Mouse (Mus musculus): ENCODE measurements around the gene Lpcat1.

The Lpcat1 gene

DNA sequence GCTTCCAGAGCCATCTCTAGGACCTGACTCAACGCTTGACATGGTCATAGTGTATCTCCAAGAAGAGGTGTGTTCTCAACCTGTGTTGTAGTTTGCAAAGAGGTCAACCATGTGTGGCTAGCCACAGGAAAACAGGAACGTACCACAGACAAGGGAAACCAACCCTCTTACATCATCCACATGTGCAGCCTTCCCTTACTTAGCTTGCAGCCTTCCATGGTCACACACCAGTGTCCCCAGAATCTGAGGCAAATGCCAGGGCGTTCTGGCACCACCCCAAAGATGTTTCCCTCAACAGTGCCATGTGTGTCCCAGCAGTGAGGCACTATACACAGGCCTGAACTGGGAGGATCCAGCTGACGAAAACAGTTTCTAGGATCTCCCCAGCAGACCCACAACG is 9.3 kb downstream of the Lpcat1 start:
- peak; percentile 32 for DNase-seq (ENCODE audit: low read depth, low spot score)

DNA sequence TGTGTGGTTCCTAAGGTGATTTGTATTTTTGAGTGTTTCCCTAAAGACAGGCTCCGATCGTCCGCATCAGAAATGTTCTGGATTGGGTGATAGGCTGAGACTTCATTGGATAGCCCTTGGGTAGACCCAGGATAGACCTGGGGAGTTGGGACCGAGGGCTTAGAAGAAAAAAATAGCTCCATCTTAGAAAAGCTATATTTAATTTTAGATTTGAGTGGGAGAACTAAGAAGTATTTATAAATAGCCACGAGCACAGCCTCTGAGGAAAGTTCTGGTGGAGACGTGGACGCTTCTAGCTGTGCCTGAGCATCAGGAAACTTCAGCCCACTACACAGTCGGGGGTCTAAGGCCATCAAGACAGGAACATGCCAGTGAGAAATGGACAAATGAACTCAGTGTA is 9.8 kb downstream of the Lpcat1 start:
- DNase-seq (ENCODE audit: low read depth, low spot score) = peak; percentile 62

DNA sequence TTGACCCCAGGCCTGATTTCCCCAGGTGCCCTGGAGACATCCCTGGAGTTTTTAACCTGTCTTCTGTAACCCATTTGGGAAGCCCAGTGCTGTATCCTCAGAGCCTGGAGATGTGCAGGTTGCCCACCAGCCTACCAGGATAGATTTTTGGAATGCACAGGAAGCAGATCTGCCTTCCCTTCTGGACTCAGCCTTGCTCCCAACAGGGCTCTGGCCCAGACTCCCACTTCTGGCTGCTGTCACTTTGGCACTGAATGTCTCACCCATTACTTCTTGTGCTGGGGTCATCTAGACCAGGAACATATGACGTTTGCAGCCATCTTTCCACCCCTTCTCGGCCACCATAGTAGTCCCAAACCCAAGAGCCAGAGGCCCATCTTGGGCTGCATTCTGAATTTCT is 10.8 kb downstream of the Lpcat1 start:
- peak; percentile 70 for DNase-seq (ENCODE audit: low read depth, low spot score)

DNA sequence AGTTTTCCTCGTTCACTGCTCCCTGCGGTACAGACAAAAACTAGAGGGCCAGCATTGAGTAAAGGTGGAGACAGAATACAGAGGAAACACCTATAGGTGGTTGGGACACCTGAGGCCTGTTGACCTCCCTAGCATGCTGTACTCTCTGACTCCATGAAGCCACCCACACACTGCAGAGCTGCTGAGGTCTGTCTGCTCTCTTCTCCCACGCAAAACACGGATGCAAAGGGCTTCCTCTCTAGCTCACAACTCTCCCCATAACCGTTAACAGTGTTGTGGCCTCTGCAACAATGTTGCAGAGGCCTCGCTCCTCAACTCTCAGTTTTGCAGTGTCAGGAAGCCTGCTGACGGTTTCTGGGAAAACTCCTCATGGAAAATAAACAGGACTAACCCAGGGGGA is 15.5 kb downstream of the Lpcat1 start:
- DNase-seq (ENCODE audit: low read depth, low spot score) = peak; percentile 56

DNA sequence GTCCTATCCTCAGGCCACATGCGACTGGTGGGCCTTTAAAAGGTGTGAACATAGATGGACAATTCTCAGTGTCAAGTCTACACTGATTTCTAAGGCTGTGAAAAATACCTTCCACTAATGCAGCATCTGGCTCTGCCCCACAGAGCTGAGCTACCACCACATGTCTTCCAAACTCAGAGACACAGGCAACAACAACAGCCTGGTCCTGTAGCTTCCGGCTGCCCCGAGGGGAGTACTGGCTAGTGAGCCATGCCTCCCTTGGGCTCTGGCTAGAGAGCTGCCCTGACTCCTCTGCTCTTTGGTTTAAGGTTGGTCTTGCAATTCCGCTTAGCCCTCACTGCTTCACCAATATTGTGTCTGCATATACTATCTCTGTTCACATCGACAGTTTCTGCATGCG is 16.3 kb downstream of the Lpcat1 start:
- DNase-seq (ENCODE audit: low read depth, low spot score) = no peak

DNA sequence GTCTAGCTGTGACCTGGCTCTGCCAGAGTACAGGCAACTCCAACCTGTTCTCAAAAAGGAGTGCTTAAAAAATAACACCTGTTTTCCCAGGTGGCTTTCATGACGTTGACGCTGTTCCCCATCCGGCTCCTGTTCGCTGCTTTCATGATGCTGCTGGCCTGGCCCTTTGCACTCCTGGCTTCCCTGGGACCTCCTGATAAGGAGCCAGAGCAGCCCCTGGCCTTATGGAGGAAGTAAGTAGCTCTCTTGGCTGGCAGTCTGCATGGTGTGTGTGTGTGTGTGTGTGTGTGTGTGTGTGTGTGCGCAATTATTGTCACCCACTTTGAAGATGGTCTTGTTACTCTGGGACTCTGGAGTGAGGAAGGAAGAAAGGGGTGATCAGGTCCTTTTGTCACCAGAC is 17.2 kb downstream of the Lpcat1 start:
- no peak for DNase-seq (ENCODE audit: low read depth, low spot score)

DNA sequence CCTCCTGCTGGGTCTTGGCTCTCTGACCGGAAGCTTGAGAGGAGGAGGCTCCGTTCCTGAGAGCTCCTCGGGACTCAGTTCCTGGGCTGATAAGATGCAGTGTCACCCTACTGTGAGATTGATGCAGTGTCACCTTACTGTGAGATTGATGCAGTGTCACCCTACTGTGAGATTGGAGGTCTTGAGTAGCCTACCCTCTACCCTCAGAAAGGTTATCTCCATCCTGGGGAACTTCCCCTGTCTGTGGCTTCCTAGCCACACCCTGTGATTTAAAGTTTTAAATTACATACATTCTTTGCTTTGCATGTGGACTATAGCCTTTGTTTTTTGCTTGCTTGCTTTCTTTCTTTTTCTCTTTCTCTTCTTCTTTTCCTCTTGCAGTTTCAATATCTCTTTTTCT is 21.1 kb downstream of the Lpcat1 start:
- no peak for DNase-seq (ENCODE audit: low read depth, low spot score)

DNA sequence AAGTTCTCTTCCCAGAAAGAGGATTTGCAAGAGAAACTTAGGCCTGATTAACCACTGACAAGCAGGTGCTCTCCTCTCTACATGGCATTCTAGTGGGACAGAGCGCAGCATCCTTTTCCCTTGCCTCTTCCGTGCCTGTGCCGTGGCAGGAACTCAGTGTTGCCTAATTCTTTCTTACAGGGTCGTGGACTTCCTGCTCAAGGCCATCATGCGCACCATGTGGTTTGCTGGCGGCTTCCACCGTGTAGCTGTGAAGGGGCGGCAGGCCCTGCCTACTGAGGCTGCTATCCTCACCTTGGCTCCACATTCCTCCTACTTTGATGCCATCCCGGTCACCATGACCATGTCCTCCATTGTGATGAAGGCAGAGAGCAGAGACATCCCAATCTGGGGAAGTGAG is 21.7 kb downstream of the Lpcat1 start:
- no peak for DNase-seq (ENCODE audit: low read depth, low spot score)

DNA sequence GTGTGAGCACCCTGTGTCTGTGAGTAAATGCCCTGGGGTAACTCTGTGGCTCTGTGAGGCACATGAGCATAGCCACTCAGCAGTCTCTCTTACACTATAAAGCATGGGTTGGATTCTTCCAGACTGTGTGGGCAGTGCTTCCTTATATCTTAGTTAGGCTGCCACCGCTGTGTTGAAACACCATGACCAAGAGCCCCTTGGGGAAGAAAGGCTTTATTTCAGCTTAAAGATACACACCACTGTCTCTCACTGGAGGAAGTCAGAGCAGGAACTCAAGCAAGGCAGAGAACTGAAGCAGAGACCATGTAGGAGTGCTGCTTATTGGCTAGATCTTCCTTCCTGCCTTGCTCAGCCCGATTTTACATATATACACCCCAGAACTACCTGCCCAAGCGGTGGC is 23.0 kb downstream of the Lpcat1 start:
- DNase-seq (ENCODE audit: low read depth, low spot score) = peak; percentile 37

DNA sequence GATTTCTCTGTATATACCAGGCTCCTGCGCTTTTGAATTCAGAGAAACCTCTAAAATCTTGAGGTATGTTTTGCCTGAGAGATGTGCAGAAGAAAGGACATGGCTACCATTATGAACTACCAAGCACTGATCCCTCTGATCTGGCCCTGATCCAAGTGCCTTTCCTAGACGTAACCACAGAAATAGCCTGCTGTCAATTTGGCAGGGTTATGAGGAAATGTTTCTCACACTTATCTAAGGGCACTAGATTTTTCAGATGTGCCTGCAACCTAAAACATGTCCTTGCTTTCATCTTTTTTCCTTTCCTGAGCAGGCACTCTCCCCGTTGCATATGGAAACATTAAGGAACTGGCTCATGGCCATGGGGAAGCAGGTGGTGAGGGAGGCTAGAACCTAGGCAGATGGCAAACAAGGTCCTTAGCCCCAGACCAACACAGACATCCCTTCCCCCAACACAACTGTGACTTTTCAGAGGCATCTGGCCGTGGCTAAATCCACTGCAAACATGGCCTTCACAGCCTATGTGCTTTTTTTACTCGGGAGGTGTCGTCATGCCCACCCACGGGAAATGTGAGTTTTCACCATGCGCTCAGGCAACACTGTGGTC is 23.7 kb downstream of the Lpcat1 start:
- DNase-seq (ENCODE audit: low read depth, low spot score) = peak; percentile 89

DNA sequence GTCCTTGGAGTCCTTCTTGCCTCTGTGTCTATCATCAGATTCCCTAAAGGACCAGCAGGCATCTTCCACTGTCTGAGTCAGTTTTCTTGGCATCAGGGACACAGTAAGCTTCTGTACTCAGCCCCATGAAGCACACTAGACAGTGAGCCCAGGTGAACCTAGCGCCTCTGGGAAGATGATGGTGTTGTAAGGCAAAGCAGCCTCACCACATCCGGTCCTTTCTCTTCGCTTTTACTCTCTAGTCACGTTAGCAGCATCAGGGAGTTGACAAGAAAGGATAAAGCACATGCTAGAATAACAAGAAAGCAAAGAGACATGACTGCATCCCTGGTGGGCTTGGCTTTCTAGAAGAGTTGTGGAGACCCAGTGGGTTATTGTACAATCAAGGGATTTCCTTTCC is 26.2 kb downstream of the Lpcat1 start:
- DNase-seq (ENCODE audit: low read depth, low spot score) = peak; percentile 20

DNA sequence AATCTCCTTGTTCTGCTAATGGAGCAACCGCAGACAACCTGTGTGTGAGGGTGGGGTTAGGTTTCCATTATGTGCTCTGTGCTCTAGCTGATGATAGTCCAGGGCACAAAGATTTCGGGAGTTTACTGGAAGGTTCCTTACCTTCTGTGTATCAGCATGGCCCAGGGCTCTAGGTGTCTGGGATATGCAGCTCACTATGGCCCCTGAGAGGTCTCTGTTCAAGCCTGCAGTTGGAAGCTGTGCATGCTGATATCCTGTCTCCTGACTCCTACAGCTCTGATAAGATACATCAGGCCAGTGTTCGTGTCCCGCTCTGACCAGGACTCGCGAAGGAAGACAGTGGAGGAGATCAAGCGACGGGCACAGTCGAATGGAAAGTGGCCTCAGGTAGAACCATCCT is 27.5 kb downstream of the Lpcat1 start:
- DNase-seq (ENCODE audit: low read depth, low spot score) = no peak

DNA sequence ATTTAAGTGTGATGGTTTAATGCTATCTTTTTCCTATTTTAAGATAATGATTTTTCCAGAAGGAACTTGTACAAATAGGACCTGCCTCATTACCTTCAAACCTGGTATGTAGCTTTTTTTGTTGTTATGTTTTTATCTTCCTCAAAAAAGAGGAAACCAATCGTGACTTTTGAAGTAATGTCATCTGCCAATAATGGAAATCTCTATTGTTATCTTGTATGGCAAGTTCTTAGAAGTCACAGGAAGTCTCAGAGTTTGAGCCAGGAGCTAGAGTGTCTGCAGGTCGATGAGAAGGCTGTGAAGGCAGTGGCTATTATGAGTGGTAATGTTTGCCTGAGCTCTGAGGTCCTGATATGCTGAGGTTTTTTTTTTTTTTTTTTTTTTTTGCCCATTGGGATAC is 29.1 kb downstream of the Lpcat1 start:
- DNase-seq (ENCODE audit: low read depth, low spot score) = no peak

DNA sequence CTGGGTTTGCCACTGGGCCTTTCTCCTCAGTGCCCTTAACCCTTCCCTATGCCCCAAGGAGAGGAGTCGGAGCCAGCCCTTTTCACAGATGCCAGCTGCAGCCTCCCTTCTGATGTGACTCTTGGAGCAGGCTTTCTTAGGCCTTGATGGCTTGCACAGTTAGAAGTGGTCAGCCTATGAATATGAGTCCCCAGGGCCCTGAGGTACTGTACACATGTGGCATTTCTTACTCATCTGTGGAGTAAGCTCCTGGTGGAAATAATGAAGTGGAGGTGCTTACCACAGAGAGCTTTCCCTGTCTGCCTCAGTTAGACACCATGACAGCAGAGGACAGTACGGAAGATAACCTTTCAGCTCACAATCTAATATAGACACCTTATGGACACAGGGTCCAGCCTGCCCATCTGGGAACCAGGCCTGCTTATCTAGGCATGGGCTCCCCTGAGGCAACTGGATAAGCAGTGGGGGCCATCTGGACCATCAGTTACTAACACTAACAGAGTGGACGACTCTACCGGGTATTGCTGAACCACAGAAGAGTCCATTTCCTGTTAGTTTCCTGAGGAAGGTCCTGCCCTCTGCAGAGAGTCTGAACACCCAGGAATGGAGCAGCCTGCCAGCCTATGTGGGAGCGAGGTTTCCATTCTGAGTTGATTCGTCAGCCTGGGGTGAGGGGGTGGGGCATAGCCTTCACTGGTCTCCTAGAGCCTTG is 33.1 kb downstream of the Lpcat1 start:
- DNase-seq (ENCODE audit: low read depth, low spot score) = peak; percentile 42

DNA sequence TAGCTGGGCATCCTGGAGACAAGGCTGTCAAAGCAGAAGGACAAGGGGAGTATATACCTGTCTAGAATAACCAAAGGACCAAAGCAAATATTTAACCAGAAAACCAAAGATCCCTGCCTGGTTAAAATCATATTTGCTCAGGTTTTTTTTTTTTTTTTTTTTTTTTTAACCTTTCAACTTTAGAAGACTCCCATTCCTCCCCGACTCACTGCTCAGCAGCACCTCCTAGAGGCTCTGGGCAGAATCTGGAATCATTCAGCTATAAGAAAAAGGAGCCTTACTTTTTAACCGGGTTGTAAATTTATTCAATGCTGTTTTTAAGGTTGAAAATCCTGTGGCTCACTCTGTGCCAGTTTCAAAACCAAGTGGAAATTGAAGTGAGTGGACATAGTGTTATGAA is 35.7 kb downstream of the Lpcat1 start:
- peak; percentile 36 for DNase-seq (ENCODE audit: low read depth, low spot score)

DNA sequence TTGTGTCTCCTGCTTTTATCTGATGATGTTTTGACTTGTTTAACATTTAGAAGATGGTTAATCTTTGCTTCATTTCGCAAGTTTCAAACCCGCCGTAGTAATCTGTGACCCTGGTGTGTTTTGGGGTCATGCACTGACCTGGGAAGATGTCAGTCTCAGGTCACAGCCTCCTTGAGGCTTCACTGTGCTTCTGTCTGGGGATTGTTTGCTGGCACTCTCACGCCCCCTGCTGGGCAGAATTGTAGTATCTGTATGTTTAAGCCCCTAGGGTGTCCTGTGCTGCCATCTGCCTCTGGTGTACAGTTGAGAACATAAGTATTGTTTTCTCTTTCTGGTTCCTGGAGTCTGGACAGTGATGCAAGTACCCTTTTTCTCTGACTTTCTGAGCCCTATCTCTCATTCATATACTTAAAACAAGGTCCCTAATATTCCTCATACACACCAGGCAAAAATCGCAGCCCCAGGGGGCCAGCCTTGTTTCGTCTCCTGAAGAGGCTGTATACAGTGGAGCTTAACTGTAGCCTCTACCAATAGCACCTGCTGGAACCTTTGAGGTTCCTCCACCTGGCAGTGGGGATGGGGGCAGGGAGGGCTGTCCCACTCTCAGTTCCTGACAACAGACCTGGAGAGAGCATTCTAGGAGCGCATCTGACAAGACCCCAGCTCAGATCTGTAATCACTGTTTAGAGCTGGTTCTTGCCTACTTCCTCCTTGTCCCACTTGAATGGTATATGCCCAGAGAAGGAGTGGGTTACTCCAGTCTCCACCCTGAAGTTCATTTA is 38.9 kb downstream of the Lpcat1 start:
- peak; percentile 89 for DNase-seq (ENCODE audit: low read depth, low spot score)

DNA sequence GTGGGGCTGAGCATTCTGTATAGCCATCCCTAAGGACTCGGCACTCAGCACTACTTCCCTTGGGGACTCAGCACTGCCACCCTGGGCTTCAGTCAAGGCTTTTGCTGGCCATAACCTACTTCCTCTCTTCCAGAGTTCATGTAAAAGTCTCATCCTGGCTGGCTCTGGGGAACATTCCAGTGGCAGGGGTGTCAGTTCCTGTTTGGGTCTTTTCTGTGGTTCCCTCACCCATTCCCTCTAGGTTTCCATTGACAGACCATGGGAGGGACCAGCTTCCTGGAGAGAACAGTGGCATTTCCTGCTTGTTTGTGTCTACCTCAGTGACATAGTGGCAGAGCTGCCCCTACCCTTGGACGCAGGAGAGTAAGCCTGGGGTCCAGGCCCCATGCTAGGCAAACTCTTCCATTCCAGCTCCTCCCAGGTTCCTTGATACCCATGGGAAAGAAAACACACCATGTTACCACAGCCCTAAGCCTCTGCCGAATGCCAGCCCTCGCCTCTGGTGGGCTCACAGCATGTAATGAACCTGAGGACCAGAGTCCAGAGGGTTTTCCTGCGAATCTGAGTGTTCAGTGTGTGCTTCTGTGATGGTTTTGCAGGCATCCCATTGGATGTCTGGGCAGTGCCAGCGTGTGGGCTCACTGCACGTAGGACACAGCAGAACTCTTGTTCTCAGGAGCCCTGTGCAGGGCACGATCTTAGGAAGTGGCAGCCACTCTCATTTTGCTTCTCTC is 42.0 kb downstream of the Lpcat1 start:
- no peak for DNase-seq (ENCODE audit: low read depth, low spot score)

DNA sequence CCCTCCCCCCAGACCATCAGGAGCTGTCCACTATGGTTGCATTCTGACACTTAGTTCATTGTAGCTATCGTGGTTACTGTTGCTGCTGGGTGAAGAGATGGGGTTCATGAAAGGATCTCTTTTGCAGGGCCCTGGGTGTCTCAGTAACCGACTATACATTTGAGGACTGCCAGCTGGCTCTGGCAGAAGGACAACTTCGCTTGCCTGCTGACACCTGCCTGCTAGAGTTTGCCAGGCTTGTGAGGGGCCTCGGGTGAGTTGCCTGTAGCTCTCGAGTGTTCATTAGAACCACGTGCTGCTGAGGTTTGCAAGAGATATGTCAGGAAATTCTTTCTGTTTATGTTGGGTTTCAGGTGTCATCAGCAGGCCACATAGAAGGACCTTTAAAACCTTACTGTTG is 42.9 kb downstream of the Lpcat1 start:
- peak; percentile 43 for DNase-seq (ENCODE audit: low read depth, low spot score)

DNA sequence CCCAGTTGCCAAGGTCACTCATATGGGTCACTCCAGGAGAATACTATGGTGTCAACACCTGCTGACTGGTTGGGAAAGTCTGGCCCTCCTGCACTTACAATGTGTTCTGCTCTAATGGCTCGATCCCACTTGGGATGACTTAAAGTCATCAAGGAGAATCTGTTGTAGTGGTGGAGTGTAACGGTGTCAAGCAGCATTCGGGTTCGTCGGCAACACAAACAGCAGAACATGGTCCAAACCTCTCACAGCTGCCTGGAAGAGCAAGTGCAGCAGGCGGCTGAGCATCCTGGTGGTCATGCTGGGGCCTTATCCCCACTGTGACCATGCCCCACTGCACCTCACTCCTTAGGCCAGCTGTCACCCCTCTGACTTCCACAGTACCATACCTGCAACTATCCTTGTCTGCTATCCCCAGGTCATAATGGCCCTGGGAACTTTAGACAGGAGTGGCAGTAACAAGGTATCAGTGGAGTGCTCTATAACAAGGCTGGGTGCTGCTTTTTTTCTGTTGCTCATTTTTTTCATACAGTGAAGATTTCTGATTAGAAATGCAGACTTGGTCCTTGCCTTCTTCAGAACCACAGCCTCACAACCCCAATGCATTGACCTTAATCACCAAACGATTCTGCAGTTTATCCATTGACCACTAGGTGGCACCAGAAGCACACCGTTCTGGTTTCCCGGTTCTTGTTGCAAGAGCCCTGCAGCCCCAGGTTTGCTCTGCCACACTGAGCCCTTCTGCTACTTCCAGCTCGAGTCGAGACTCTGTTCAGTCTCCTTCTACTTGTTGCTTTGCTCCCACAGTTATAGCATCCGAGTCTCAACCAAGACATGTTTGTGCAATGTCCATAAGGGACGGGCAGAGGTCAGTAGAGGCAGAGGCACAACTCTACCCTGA is 46.0 kb downstream of the Lpcat1 start:
- DNase-seq (ENCODE audit: low read depth, low spot score) = peak; percentile 85

DNA sequence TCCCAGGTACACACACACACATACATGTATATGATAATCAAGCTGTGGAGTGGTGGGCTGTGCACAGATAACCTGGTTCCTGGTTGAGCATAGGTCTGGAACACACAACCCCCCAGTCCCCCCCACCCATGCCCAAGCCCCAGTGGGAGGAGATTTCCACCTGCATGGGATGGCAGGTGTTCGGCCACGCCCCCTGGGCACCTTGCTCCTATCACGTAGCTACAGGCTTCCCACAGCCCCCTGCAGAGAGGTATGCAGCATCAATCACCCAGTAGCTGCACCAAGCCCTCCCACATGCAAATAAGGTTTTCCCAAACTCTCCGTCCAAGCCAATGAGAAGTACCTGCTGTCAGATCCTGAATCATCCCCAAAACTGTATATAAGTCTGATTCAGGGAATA is 49.9 kb downstream of the Lpcat1 start:
- no peak for DNase-seq (ENCODE audit: low read depth, low spot score)

DNA sequence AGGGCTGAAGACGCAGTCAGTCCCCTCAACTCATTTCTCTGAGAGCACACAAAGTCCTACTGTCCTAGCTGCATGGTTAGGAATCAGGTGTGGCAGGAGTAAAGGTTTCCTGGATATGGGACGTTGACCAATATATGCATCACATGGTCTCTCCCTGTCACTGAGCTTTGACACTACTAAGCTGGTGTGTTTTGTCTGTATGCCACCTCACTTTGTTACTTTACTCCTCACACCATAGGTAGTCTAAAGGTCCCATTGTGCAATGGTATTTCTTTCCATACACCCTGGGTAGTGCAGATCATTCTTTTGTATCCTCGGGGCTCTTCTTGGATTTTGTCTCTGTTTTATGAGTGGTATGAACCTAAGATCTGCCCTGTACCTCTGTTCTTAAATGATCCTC is 66.7 kb downstream of the Lpcat1 start:
- no peak for DNase-seq (ENCODE audit: low read depth, low spot score)
